Mouse (Mus musculus) lung, postnatal 0 days (tissue): ENCODE measurements around the gene Ppp4r2. TPM values are rescaled to one million over a fixed set of nuclear protein-coding genes. Genes with fewer than 3 reads are reported as not detected.

Source experiments
- ATAC-seq: fragments of 200-750 bp; cut with Nextera tagmentation; 2 replicates; pipeline ENCODE4 v1.8.0; 2017; ENCODE audit warnings: moderate library complexity
- DNase-seq: peaks from one replicate; pipeline ENCODE4 v3.0.0-alpha.2; 2016; ENCODE audit warnings: low spot score
- H3K27ac ChIP-seq: fragments of 300-500 bp; sonication (generic); 2 replicates; pipeline ENCODE4 v1.5.1; 2014; ENCODE audit warnings: antibody characterized with exemption, mild to moderate bottlenecking, low read length, mixed read lengths
- H3K27me3 ChIP-seq: fragments of 300-500 bp; sonication (generic); replicated peaks from 2 replicates; pipeline ENCODE4 v1.6.1; 2014; ENCODE audit warnings: low read length, mixed read lengths; ENCODE audit not compliant: insufficient read depth
- H3K36me3 ChIP-seq: fragments of 300-500 bp; sonication (generic); 2 replicates; pipeline ENCODE4 v1.6.1; 2014; ENCODE audit warnings: low read length, mixed read lengths; ENCODE audit not compliant: insufficient read depth
- H3K4me1 ChIP-seq: fragments of 300-500 bp; sonication (generic); 2 replicates; pipeline ENCODE4 v1.6.1; 2014; ENCODE audit warnings: antibody characterized with exemption, low read depth, low read length, mixed read lengths; ENCODE audit not compliant: insufficient read depth
- H3K4me2 ChIP-seq: fragments of 300-500 bp; sonication (generic); replicated peaks from 2 replicates; pipeline ENCODE4 v1.6.1; 2014; ENCODE audit warnings: low read depth, mild to moderate bottlenecking, low read length, moderate library complexity, mixed read lengths
- H3K4me3 ChIP-seq: fragments of 300-500 bp; sonication (generic); 2 replicates; pipeline ENCODE4 v1.5.1; 2014; ENCODE audit warnings: low read depth, low read length
- H3K9ac ChIP-seq: fragments of 300-500 bp; sonication (generic); replicated peaks from 2 replicates; pipeline ENCODE4 v1.6.1; 2014; ENCODE audit warnings: low read depth, mild to moderate bottlenecking
- H3K9me3 ChIP-seq: fragments of 300-500 bp; sonication (generic); 2 replicates; pipeline ENCODE4 v1.6.1; 2016; ENCODE audit warnings: low read length, mixed read lengths
- CTCF ChIP-seq: IDR thresholded peaks from 2 replicates; pipeline ENCODE4 v1.5.1; 2016; ENCODE audit warnings: antibody characterized with exemption, mild to moderate bottlenecking
- EP300 ChIP-seq: IDR thresholded peaks from 2 replicates; pipeline ENCODE4 v1.6.1; 2016; ENCODE audit warnings: antibody characterized with exemption, mild to moderate bottlenecking, control low read depth
- WGBS: fragments of 180-500 bp; shearing (Covaris S2); extraction: QIAGEN DNeasy Blood & Tissue Kit; methylation state at CpG from one replicate; pipeline ENCODE4 v1.1.7; 2014; 5-methylcytosine and 5-hydroxymethylcytosine counted together
- polyA plus RNA-seq: library from polyadenylated mRNA; unstranded; fragments of >200 nt; fragmentation: Nextera tagmentation; extraction: Ambion mirVana; gene quantifications from 2 replicates; pipeline ENCODE4 v1.2.1, GENCODE M21; 2015

The Ppp4r2 gene
- polyA plus RNA-seq, 1 experiment from 2014 or later = 12.1 TPM

- H3K27ac ChIP-seq = no peak overlapping the region
- no peaks in the 10 kb centered on the region for H3K36me3 ChIP-seq
- no peak overlapping the region for H3K4me2 ChIP-seq
- TF ChIP-seq EP300 = no peak
- no peak for TF ChIP-seq CTCF
- no peak overlapping the region for H3K4me3 ChIP-seq
- no peaks in the 10 kb centered on the region for H3K27me3 ChIP-seq
- H3K9me3 ChIP-seq = no peaks in the 10 kb centered on the region
- no peak for DNase-seq
- no peak for ATAC-seq
- no peaks in the 10 kb centered on the region for H3K4me1 ChIP-seq
- WGBS = 67% methylated on average over 2 of the region's 2 CpGs
- H3K9ac ChIP-seq = no peak overlapping the region
These were observed 76.8 kb downstream of the Ppp4r2 start for GRCm38 (mm10) chr6:100910136-100910675.

Other genes starting within 250 kb of the Ppp4r2 start
- gene Shq1, start 162.5 kb upstream of the Ppp4r2 start, polyA plus RNA-seq = 5.9 and 6.7 TPM in 2 replicates
- gene Gxylt2, start 128.9 kb upstream of the Ppp4r2 start, polyA plus RNA-seq = 2.2 and 2.8 TPM in 2 replicates